Mouse (Mus musculus) CH12.LX (cell line): ENCODE results near the gene Hemgn. TPM values are rescaled to one million over a fixed set of nuclear protein-coding genes. Genes with fewer than 3 reads are reported as not detected.

Experiments used
- DNase-seq: peaks from one replicate; pipeline ENCODE4 v3.0.0-alpha.2; 2013; ENCODE audit errors: extremely low read depth
- H3K27ac ChIP-seq: 2 replicates; pipeline ENCODE4 v1.5.1; 2012; ENCODE audit warnings: low read depth, mild to moderate bottlenecking, control low read depth, moderate library complexity; ENCODE audit not compliant: insufficient read depth
- H3K27me3 ChIP-seq: replicated peaks from 2 replicates; pipeline ENCODE3; 2012; ENCODE audit warnings: inconsistent platforms
- H3K36me3 ChIP-seq, 2 experiments: replicated peaks in 1 of 2; 2 replicates each; pipeline versions ENCODE3 to v1.6.1; 2012; ENCODE audit warnings: inconsistent platforms in 1 of 2, low read length in 1 of 2, mild to moderate bottlenecking in 1 of 2, mixed read lengths in 1 of 2, moderate library complexity in 1 of 2; ENCODE audit not compliant: control insufficient read depth in 1 of 2, insufficient read depth in 1 of 2
- H3K4me1 ChIP-seq, 2 experiments: 2 replicates each; pipeline ENCODE4 v1.6.1; 2012; ENCODE audit warnings: inconsistent platforms in 1 of 2, moderate library complexity in 1 of 2; ENCODE audit not compliant: insufficient read depth in 2 of 2, control insufficient read depth in 1 of 2
- H3K4me2 ChIP-seq: 2 replicates; pipeline ENCODE4 v1.6.1; 2012; ENCODE audit warnings: low read depth, mild to moderate bottlenecking, control low read depth; ENCODE audit not compliant: poor library complexity, insufficient read depth, severe bottlenecking
- H3K4me3 ChIP-seq, 3 experiments: fragments of 150-350 bp in 1 of 3; sonication (generic) in 1 of 3; replicated peaks in 1 of 3; 2 replicates each; pipeline versions ENCODE3 to v1.5.1; 2011 to 2012; ENCODE audit warnings: low read depth in 2 of 3, low read length in 2 of 3, mild to moderate bottlenecking in 2 of 3, moderate library complexity in 2 of 3, control low read depth in 1 of 3, improper control_type of control experiment in 1 of 3, inconsistent platforms in 1 of 3, mixed read lengths in 1 of 3; ENCODE audit not compliant: poor library complexity in 1 of 3
- H3K79me2 ChIP-seq: replicated peaks from 2 replicates; pipeline ENCODE4 v1.6.1; 2012; ENCODE audit warnings: mild to moderate bottlenecking, moderate library complexity; ENCODE audit not compliant: control insufficient read depth, poor library complexity, insufficient read depth, severe bottlenecking; ENCODE audit errors: extremely low read depth
- H3K9ac ChIP-seq: 2 replicates; pipeline ENCODE4 v1.6.1; 2012; ENCODE audit warnings: low read depth, mild to moderate bottlenecking, control low read depth, moderate library complexity; ENCODE audit not compliant: insufficient read depth
- H3K9me3 ChIP-seq: replicated peaks from 2 replicates; pipeline ENCODE3; 2012; ENCODE audit warnings: low read length, inconsistent platforms, mixed read lengths
- CHD2 ChIP-seq: IDR thresholded peaks from 2 replicates; pipeline ENCODE4 v1.6.1; 2011; ENCODE audit warnings: low read length, improper control_type of control experiment
- CTCF ChIP-seq, 2 experiments: IDR thresholded peaks in 1 of 2; conservative IDR thresholded peaks in 1 of 2; 2 replicates each; pipeline ENCODE4 v1.5.1; 2011 to 2012; ENCODE audit warnings: low read depth in 2 of 2, low read length in 2 of 2, improper control_type of control experiment in 1 of 2, inconsistent platforms in 1 of 2, mild to moderate bottlenecking in 1 of 2, moderate library complexity in 1 of 2
- ETS1 ChIP-seq: conservative IDR thresholded peaks from 2 replicates; pipeline ENCODE4 v1.6.1; 2012; ENCODE audit warnings: low read depth, mild to moderate bottlenecking, inconsistent platforms, low read length, improper control_type of control experiment, moderate library complexity
- IRF4 ChIP-seq: IDR thresholded peaks from 2 replicates; pipeline ENCODE4 v1.6.1; 2014; ENCODE audit warnings: low read depth, mild to moderate bottlenecking, inconsistent platforms, low read length, improper control_type of control experiment
- JUN ChIP-seq: IDR thresholded peaks from 2 replicates; pipeline ENCODE4 v1.6.1; 2011; ENCODE audit warnings: low read depth, mild to moderate bottlenecking, low read length, improper control_type of control experiment, moderate library complexity; ENCODE audit not compliant: insufficient read depth
- MAFK ChIP-seq: IDR thresholded peaks from 2 replicates; pipeline ENCODE4 v1.6.1; 2011; ENCODE audit warnings: low read length, improper control_type of control experiment; ENCODE audit not compliant: insufficient replicate concordance
- MAX ChIP-seq: IDR thresholded peaks from 2 replicates; pipeline ENCODE4 v1.6.1; 2011; ENCODE audit warnings: low read length, improper control_type of control experiment
- MEF2A ChIP-seq: IDR thresholded peaks from 2 replicates; pipeline ENCODE4 v1.6.1; 2014; ENCODE audit warnings: low read depth, mild to moderate bottlenecking, inconsistent platforms, low read length, improper control_type of control experiment, borderline replicate concordance
- MYC ChIP-seq: IDR thresholded peaks from 2 replicates; pipeline ENCODE4 v1.6.1; 2011; ENCODE audit warnings: low read depth, mild to moderate bottlenecking, improper control_type of control experiment, low read length
- NRF1 ChIP-seq: IDR thresholded peaks from 2 replicates; pipeline ENCODE4 v1.6.1; 2014; ENCODE audit warnings: low read depth, mild to moderate bottlenecking, inconsistent platforms, low read length, improper control_type of control experiment, moderate library complexity
- POLR2A ChIP-seq: IDR thresholded peaks from 2 replicates; pipeline ENCODE4 v1.6.1; 2011; ENCODE audit warnings: low read depth, mild to moderate bottlenecking, improper control_type of control experiment, low read length
- POLR2AphosphoS2 ChIP-seq: IDR thresholded peaks from 2 replicates; pipeline ENCODE4 v1.6.1; 2011; ENCODE audit warnings: low read depth, low read length, improper control_type of control experiment
- RCOR1 ChIP-seq: conservative IDR thresholded peaks from 2 replicates; pipeline ENCODE4 v1.6.1; 2012; ENCODE audit warnings: low read depth, mild to moderate bottlenecking, inconsistent platforms, low read length, improper control_type of control experiment
- SIN3A ChIP-seq: IDR thresholded peaks from 2 replicates; pipeline ENCODE4 v1.6.1; 2012; ENCODE audit warnings: low read length, improper control_type of control experiment, inconsistent platforms
- SMC3 ChIP-seq: IDR thresholded peaks from 2 replicates; pipeline ENCODE4 v1.6.1; 2011; ENCODE audit warnings: low read depth, low read length, improper control_type of control experiment
- TBP ChIP-seq: conservative IDR thresholded peaks from 2 replicates; pipeline ENCODE4 v1.6.1; 2011; ENCODE audit warnings: low read depth, low read length, improper control_type of control experiment
- USF2 ChIP-seq: conservative IDR thresholded peaks from 2 replicates; pipeline ENCODE4 v1.6.1; 2011; ENCODE audit warnings: low read depth, low read length, improper control_type of control experiment
- dilution Hi-C: fragments of 300-500 bp; cut with MboI; formaldehyde crosslinking; loops from 2 replicates; pipeline ENCODE4 v1.14.3; 2020; ENCODE audit warnings: low sequenced_read_pairs; ENCODE audit not compliant: extremely low pct_unique_long_range_greater_than_20kb, extremely low pct_ligation_motif_present
- in situ Hi-C: fragments of 300-500 bp; cut with MboI; formaldehyde crosslinking; loops from 3 replicates; pipeline ENCODE4 v1.14.3; 2019; ENCODE audit warnings: low sequenced_read_pairs, low pct_ligation_motif_present, low pct_unique_long_range_greater_than_20kb, mixed read lengths
- polyA plus RNA-seq: library from polyadenylated mRNA; unstranded; fragments of >175 nt; gene quantifications from 2 replicates; pipeline ENCODE4 v1.2.1, GENCODE M21; 2012; ENCODE audit warnings: low read depth; ENCODE audit not compliant: insufficient read length
- total RNA-seq, 2 experiments: library from RNA; depleted of rRNA; stranded (reverse); fragments of 300-350 nt in 1 of 2; fragments of >200 nt in 1 of 2; gene quantifications; 2 replicates each; pipeline ENCODE4 v1.2.3; 2012 to 2014

Gene Hemgn
- total and polyA plus RNA-seq, 3 experiments, result not detected

DNA sequence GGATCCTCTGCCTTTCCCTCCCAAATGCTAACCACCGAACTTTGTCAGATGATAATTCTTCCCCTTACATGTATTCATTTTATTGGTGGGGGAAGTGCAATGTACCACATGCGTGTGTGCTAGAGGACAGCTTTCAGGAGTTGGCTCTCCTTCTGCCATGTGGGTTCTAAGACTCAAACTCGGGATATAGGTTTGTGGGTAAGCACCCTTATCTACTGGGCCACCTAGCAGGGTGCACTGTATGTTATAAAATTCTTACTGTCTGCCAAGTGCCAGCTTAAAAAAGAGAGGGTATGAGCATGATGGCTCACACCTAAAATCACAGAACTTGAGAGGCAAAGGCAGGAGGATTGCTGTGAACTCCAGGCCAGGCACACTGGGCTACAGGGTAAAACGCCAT is 14.5 kb downstream of the Hemgn start:
- dilution Hi-C loops, result no loop called here
- Histone ChIP-seq H3K27me3 (no peaks in the 10 kb centered on the region), H3K36me3 (no peaks in the 10 kb centered on the region), H3K4me2 (no peak overlapping the region), H3K9me3 (no peaks in the 10 kb centered on the region), H3K9ac (no peak overlapping the region), H3K4me3 (no peak overlapping the region), H3K79me2 (no peaks in the 10 kb centered on the region), H3K4me1 (peaks cover 0 to 13% of the 10 kb centered on the region in 2 experiments; a peak in 2 of 4 replicates), H3K27ac (no peak overlapping the region)
- in situ Hi-C loops, result no loop called here
- no peak for DNase-seq
- TF ChIP-seq JUN (no peak), CTCF (conservative IDR thresholded peaks at IDR 0.05 in 1 of 2, IDR thresholded peaks at IDR 0.05 in 1 of 2; ENCODE audit: low read depth in 2 of 2, low read length in 2 of 2) (no peak), MYC (no peak), ETS1 (no peak)

- no peaks in the 10 kb centered on the region for H3K27me3 ChIP-seq
- no peak overlapping the region for H3K4me3 ChIP-seq
- no peaks in the 10 kb centered on the region for H3K9me3 ChIP-seq
- H3K4me2 ChIP-seq, result no peak overlapping the region
- H3K27ac ChIP-seq, result no peak overlapping the region
- no peaks in the 10 kb centered on the region for H3K79me2 ChIP-seq
- DNase-seq, result no peak
- no peaks in the 10 kb centered on the region for H3K36me3 ChIP-seq
- H3K4me1 ChIP-seq, result peaks cover 0 to 19% of the 10 kb centered on the region in 2 experiments; a peak in 2 of 4 replicates
- in situ Hi-C loops (no loop called here), dilution Hi-C loops (no loop called here)
- H3K9ac ChIP-seq, result no peak overlapping the region
- no peak for TF ChIP-seq NRF1
- no peak for TF ChIP-seq MAX
- no peak for TF ChIP-seq CHD2
- no peak for TF ChIP-seq SMC3
- TF ChIP-seq USF2, result no peak
- TF ChIP-seq POLR2AphosphoS2, result no peak
- no peak for TF ChIP-seq MYC
- no peak for TF ChIP-seq SIN3A
- no peak for TF ChIP-seq MAFK
- no peak for TF ChIP-seq IRF4
- TF ChIP-seq TBP, result no peak
- TF ChIP-seq MEF2A, result no peak
- TF ChIP-seq RCOR1, result no peak
- no peak for TF ChIP-seq POLR2A
Measured at GRCm38 (mm10) chr4:46395736-46396135, 17.6 kb downstream of the Hemgn start.
